Mouse (Mus musculus) monocyte, adult 2 months (primary cell): ENCODE results near the gene Mri1.
"Not testable (repeated sequence)": the region's sequence is repeated elsewhere in the genome, so short reads cannot be mapped to it uniquely, and the experiment has no call there.

ENCODE experiments used
- DNase-seq, 2 experiments: peaks; one replicate each; pipeline ENCODE4 v3.0.0; 2022; ENCODE audit warnings: low spot score in 2 of 2, low read depth in 1 of 2

Gene Mri1

GRCm38 (mm10) chr8:84256822-84257610 is at the start of gene Mri1:
Gene Mri1 (minus strand): TSS chr8:84257326.
- peak in 1 of 2 experiments; percentile 56 for DNase-seq

DNA sequence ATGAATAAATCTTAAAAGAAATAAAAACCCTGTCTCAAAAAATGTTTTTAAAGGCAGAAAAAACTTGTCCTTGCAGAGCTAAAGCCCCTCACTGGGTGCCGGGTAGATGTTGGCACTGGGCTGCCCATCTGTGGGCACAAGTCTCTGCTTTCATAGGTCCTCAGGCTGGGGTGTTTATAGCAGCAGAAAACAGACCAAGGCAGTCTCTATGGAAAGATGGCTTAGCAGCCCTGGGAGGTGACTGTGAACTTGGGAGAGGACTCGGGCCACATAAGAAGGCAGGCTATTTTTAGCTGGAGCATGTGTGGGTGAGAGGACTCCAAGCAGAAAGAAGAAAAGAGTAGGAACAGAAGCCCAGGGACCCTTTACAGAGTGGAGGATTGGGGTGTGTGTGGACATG is 46.8 kb upstream of the Mri1 start:
- no peak for DNase-seq

DNA sequence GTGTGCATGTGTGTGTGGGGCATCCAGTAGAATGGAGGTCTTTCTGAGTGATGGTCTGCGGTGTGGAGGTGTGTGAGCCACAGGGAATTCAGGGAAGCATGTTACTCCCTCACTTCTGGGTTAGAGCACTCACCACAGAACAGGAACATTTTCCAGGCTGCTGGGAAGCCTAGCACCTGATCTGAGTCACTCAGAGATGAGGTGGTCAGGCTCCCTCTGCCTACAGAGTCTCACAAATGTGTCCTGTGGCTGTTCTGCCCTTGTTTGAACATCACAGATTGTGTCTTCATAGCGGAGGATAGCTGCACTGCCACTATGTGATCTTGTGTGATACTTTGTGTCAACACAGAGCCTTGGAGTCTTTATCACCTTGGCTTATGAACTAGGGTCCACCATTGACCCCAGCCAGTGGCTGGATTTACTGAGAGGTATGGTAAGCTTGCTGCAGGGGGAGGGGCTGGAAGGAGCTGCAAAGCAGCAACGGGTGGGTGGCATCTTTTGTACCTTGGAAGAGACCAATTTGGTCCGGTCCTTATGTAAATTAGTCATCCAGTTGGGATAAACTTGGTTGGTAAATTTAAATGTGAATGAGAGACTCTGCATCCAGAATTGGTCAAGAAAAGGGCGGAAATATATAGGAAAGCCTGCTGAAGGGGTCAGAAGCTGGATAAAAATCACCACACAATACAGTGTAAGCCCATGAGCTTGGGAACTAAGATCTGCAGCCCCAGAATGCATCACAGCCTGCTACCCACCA is 40.1 kb upstream of the Mri1 start:
- DNase-seq = no peak

DNA sequence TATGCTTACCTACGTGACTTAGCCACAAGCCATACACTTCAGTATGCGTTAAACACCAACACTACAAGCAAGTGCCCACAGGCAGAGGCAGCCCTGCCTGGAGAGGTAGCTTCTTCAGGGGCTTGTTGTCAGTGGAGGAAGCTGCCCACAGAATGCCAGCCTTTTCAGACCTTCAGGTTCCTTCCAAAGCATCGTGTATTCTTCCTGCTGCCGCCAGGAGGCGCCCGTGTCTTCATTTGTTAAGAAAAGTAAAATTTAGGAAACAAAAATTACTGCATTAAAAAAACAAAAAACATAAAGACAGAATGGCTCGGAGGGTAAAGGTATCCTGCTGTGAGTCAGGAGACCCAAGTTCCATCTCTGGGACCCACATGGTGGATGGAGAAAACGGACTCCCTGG is 34.6 kb upstream of the Mri1 start:
- DNase-seq = peak in 1 of 2 experiments; percentile 26

DNA sequence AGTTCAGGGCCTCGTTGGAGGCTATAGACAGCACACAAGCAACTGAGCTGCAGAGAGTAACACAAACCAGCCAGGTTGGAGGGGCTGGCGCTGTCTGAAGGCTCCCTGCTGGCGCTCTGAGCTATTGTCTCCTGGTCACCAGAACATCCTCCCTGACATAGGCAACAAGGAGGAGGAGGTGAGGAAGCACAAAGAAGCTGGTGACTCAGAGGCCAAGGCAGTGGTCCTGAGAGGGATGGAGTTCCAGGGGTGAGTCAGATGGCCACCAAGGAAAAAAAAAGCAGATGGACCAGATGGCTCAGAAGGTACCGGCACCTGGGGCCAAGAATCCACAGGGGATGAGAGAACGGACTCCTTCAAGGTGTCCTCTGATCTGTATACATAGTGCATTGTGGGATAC is 34.0 kb upstream of the Mri1 start:
- no peak for DNase-seq

- DNase-seq = no peak
Measured at GRCm38 (mm10) chr8:84288892-84289291, 31.8 kb upstream of the Mri1 start.

DNA sequence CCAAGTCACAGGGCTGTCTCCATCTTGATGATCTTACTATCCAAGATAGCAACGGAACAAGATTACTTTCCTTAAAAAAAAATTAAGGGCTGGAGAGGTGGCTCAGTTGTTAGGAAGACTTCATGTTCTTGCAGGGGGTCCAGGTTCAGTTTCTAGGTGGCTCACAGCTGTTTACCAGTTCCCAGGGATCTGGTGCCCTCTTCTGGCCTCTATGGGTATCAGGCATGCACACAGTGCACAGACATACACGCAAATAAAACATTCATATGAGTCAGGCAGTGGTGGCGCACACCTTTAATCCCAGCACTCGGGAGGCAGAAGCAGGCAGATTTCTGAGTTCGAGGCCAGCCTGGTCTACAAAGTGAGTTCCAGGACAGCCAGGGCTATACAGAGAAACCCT is 28.5 kb upstream of the Mri1 start:
- DNase-seq = not testable (repeated sequence)

DNA sequence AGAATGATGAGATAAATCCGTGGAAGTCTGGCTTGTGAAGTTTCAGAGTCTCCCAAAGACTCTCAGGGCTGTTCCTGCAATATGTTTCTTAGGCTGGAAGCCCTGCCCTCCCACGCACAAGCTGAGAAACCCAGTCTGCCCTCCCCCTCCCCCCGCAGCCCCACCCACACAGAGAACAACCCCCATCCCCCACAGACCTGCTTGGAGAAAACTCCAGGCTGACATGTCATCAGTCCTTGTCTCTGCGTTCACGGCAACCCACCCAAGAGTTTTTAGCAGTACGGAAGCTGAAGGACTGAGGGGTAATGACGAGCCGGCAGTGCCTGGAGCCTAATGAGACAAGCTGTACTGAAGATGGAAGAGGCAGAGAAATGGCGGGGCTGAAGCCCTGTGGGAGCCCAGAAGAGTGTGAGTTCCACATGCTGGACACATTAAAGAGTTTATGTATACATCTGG is 27.5 kb upstream of the Mri1 start:
- no peak for DNase-seq

GRCm38 (mm10) chr8:84280777-84281176 is 23.7 kb upstream of the Mri1 start:
- no peak for DNase-seq

GRCm38 (mm10) chr8:84276447-84276846 is 19.3 kb upstream of the Mri1 start:
- no peak for DNase-seq

DNA sequence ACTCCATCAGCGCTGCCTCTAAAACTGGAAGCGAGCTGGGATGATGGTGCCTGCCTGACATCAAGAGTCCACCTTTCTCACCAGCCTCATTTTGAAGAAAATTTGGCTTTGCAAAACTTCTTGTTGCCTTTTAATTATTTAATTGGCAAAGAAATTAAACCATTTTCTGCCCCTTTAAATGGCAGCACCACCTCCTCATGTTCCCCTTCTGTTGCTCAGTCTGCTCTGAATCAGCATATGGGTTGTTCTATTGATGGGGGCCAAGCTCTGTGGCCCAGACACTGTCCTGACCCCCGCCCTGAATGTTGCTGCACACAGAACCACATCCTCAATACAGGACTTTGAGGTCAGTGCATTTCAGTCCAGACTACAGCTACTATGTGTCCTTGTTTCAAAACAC is 16.8 kb upstream of the Mri1 start:
- no peak for DNase-seq

- DNase-seq = no peak
Measured at GRCm38 (mm10) chr8:84272302-84272701, 15.2 kb upstream of the Mri1 start.

DNA sequence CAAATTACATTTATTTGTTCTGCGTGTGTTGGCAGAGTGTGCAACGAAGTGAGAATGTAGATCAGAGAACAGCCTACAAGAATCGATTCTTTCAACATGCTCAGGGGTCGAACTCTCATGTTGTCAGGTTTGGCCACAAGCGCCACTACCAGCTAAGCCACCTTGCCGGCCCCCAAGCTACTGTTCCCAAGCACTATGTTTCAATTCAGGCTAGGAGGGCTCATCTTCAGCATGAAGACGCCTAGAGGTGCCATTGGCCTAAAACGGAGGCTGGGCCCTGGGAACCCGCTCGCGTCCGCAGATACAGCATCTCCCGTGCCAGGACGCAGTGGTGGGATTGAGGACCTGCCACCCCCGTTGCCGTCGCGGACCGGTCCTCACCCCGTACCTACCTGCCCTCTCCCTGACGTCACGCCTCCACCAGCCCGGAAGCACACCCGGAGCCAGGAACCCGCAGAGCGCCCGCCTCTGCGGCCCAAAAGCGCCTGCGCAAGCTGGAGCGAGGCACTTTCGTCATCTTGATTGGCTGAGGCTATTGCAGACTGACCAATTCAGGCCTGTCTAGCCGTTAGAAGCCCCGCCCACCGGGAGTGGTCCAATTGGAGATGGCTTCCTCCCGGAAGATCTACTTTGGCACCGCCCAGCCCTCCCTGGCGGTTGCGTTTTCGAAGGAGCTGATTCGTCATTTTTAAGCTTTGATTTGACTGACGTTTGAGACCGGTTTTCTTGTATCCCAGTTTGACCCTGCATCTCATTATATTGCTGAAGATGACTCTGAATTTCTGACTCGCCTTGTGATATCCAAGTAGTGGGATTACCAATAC is 13.0 kb upstream of the Mri1 start, which contains the start of gene Ccdc130:
Ccdc130 (minus strand) TSS at position 431 of the 824 bp plus-strand sequence.
- peak; percentile 99 for DNase-seq

- DNase-seq = no peak
Measured at GRCm38 (mm10) chr8:84261098-84261497, 4.0 kb upstream of the Mri1 start.

DNA sequence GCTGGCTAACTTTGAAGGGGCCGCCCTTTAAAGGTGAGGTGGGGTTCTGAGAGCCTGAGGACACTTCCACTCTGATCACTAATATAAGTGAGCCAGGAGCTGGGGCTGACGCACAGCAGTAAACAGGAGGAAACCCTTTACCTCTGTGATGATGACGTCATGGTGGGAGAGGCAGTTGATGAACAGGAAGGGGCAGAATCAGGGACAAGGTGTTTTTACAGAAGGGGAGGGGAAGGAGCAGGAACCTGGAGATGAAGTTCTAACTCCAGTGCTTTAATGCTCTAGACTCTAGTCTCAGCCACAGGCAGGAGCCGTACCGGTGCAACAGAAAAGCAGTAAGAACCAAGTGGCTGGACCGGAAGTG is 686 bp downstream of the Mri1 start:
- DNase-seq = no peak

GRCm38 (mm10) chr8:84255858-84256257 is 1.3 kb downstream of the Mri1 start:
- DNase-seq = no peak

DNA sequence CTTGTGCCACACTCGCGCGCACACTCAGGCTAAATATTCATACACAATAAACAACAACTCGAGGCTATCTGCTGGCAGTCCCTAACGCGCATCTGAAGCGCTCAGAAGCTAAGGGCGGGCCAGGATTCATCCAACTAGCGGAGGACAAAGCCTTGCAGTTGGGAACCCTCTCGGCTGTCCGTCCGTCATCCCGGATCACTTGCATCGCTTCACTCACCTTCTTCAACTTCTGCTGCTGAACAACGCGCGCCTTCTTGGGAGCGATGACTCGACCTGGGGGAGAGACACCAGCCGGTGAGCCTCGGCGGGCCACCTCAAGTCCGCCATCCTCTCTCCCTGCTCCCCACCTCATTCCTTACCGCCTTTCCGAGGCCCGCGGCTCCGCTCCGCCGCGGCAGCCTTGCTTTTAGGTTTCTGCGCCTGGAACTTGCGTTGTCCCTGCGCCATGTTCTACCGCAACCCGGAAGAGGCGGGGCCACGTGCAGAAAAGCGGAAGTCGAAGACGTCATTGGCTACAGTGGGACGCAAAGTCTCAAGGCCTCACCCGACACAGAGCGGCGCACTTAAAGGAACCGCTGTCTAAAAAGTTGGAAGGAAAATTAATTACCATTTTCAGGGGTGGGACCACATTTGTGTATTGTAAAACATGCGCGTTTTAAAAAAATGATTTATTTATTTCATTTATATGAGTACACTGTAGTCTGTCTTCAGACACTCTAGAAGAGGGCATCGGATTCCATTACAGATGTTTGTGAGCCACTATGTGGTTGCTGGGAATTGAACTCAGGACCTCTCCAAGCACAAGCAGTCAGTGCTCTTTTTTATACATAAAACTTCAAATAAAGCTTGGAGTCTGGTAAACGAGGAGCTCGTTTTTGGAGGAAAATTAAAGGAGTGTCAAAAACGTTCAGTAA is 7.6 kb downstream of the Mri1 start, which contains the start of gene D8Ertd738e:
D8Ertd738e (minus strand) TSS at position 463 of the 914 bp plus-strand sequence.
- DNase-seq = peak; percentile 71 to 82

- no peak for DNase-seq
Measured at GRCm38 (mm10) chr8:84241821-84242220, 15.3 kb downstream of the Mri1 start.

- DNase-seq = no peak
Measured at GRCm38 (mm10) chr8:84241167-84241566, 16.0 kb downstream of the Mri1 start.

DNA sequence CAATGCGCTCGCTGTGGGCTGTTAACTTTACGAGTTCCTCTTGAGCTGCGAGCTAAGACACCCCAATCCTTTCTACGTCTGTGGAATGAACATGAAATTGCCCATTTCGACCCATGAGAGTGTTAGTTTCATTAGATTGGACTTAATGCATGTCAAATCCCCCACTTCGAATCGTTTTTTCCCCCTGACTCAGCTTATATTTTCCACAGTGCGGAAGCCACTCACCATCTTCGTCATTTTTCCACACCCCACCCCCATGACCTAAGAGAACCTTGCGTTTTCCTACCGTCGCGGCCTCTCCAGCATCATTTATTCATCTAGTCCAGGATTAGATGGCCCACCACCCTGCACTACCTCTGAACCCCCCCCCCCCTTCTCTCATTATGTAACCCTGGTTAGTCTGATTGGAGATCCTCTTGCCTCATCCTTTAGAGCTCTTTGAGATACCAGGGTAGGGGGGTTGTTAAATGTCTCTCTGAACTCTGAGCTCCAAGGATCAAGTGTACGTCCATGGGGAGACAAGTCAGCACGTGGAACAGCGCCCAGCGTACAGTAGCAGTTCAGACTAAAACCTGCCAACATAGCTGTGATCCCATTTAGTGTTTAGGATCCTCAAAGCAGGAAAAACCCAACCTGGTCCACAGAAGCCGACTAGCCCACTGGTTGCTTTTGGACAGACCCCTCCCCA is 19.4 kb downstream of the Mri1 start:
- no peak for DNase-seq
